Mouse (Mus musculus): ENCODE data around the gene Tsc22d4. TPM values are rescaled to one million over a fixed set of nuclear protein-coding genes. Genes with fewer than 3 reads are reported as not detected.
"Not testable (repeated sequence)": the region's sequence is repeated elsewhere in the genome, so short reads cannot be mapped to it uniquely, and the experiment has no call there.

Tsc22d4 gene
- polyA plus RNA-seq, 1 experiment from 2014 or later, result 62.9 TPM

DNA sequence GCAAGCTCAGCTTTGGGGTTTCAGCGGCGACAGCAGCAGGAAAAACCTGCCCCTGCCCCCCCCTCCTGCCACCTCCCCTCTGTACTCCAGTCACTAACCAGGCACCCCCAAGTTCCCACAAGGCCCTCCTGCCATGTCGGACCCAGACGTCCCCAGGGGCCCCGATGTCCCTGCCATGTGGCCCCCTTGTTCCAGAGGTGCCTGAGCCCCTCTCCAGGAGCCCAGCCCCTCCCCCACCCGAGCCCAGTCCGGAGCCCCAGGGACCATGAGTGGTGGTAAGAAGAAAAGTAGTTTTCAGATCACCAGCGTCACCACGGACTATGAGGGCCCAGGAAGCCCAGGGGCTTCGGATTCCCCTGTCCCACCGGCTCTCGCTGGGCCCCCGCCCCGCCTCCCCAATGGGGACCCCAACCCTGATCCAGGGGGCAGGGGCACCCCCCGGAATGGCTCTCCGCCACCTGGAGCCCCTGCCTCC lies 1.4 kb downstream of the Tsc22d4 start:
- Histone ChIP-seq H3K36me3 (ENCODE audit: control insufficient read depth, insufficient read depth, low read length) (peaks cover under 1% of the 10 kb centered on the region; the same call in 1 of the 2 replicates), H3K27ac (ENCODE audit: low read depth, low read length) (peak overlapping the region; percentile 86; the same call in 1 of the 2 replicates), H3K27me3 (ENCODE audit: control insufficient read depth, insufficient read depth, low read length) (no peaks in the 10 kb centered on the region), H3K4me3 (ENCODE audit: low read depth, low read length) (peak overlapping the region; percentile 66), H3K9me3 (ENCODE audit: control insufficient read depth, low read length) (no peaks in the 10 kb centered on the region), H3K4me1 (ENCODE audit: control insufficient read depth, insufficient read depth, low read length) (peaks cover 27% of the 10 kb centered on the region), H3K9ac (ENCODE audit: low read length) (peak overlapping the region; percentile 81), H3K4me2 (peak overlapping the region; percentile 97)
- ATAC-seq (ENCODE audit: low FRiP score) (0 out of 2 replicates have a peak, but pooled peaks have one; percentile 5), DNase-seq (ENCODE audit: low spot score, missing footprints) (peak; percentile 89)
- WGBS, result 1% methylated on average over 16 of the region's 16 CpGs

GRCm38 (mm10) chr5:137747326-137747961 lies 1.9 kb downstream of the Tsc22d4 start:
- H3K4me2 ChIP-seq, result peak overlapping the region; percentile 97
- H3K9me3 ChIP-seq (ENCODE audit: control insufficient read depth, low read length), result no peaks in the 10 kb centered on the region
- H3K27ac ChIP-seq (ENCODE audit: low read depth, low read length), result no peak overlapping the region
- H3K36me3 ChIP-seq (ENCODE audit: control insufficient read depth, insufficient read depth, low read length), result peaks cover 2% of the 10 kb centered on the region; the same call in 1 of the 2 replicates
- peaks cover 27% of the 10 kb centered on the region for H3K4me1 ChIP-seq (ENCODE audit: control insufficient read depth, insufficient read depth, low read length)
- H3K9ac ChIP-seq (ENCODE audit: low read length), result peak overlapping the region; percentile 81
- DNase-seq (ENCODE audit: low spot score, missing footprints) (peak; percentile 90), ATAC-seq (ENCODE audit: low FRiP score) (peak; percentile 19; the same call in 1 of the 2 replicates)
- H3K27me3 ChIP-seq (ENCODE audit: control insufficient read depth, insufficient read depth, low read length), result no peaks in the 10 kb centered on the region
- 7% methylated on average over 26 of the region's 26 CpGs for WGBS
- H3K4me3 ChIP-seq (ENCODE audit: low read depth, low read length), result peak overlapping the region; percentile 66

DNA sequence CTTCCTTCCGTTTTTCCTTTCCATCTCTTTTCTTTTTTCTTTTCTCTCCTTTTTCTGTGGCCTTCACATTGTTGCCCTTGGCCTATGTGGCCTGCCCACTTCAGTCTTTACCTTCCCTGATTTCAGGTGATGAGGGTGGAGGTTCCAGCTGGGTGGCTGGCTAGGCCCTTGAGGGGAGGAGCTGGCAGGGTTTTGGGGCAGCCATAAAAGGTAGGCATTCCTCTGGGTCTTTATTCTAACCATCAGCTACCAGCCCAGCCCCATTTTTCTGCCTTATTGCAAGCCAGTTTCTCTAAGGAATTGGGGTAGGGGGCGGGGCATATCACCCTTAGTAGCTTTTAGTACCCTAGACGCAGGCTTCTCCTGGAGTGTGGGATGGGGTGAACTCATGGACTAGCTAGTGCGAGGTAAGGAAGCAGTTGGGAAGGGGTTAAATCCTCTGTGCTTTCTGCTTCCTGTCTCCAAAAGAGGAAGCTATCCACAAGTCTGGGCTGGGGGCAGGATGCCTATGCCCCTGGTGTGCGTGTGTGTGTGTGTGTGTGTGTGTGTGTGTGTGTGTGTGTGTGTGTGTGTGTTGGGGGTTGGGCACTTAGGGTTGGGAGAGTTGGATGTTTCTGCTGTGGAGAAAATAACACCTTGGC lies 2.7 kb downstream of the Tsc22d4 start:
- DNase-seq (ENCODE audit: low spot score, missing footprints), result no peak
- no peak overlapping the region for H3K9ac ChIP-seq (ENCODE audit: low read length)
- peaks cover 2% of the 10 kb centered on the region; the same call in 1 of the 2 replicates for H3K36me3 ChIP-seq (ENCODE audit: control insufficient read depth, insufficient read depth, low read length)
- H3K4me2 ChIP-seq, result peak overlapping the region; percentile 97
- H3K4me3 ChIP-seq (ENCODE audit: low read depth, low read length), result peak overlapping the region; percentile 66
- H3K9me3 ChIP-seq (ENCODE audit: control insufficient read depth, low read length), result no peaks in the 10 kb centered on the region
- 52% methylated on average over 5 of the region's 5 CpGs for WGBS
- H3K27ac ChIP-seq (ENCODE audit: low read depth, low read length), result no peak overlapping the region
- H3K4me1 ChIP-seq (ENCODE audit: control insufficient read depth, insufficient read depth, low read length), result peaks cover 27% of the 10 kb centered on the region
- no peaks in the 10 kb centered on the region for H3K27me3 ChIP-seq (ENCODE audit: control insufficient read depth, insufficient read depth, low read length)
- no peak for ATAC-seq (ENCODE audit: low FRiP score)

DNA sequence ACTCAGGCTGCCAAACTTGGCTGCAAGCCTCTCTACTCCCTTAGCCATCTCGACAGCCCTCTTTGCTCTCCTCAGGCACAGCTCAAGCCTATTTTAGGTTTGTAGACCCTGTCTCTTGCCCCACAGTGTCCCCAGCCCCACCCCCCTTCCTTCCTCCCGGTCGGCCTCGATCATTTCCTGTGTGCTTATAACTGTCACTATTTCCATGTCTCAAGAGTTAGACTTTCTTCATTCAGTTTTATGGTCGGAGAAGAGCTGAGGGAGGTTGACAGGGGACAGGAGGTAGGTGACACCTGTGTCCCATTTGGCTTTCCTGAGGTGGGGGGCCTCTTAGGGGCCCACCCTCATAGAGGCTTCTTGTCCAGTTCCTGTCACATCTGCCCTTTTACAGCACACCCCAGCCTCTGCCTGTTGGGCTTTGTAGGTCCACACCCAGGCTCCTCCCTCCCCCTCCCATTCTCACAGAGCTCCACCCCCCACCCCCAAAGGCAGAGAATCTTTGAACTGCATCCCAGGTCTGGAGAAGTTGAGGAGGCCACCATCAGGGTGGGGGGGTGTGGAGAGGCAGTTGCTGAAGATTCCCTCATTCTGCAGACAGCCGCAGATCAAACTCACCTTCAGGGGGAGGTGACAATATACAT lies 3.8 kb downstream of the Tsc22d4 start:
- Histone ChIP-seq H3K4me3 (ENCODE audit: low read depth, low read length) (no peak overlapping the region), H3K9ac (ENCODE audit: low read length) (no peak overlapping the region), H3K4me2 (no peak overlapping the region), H3K4me1 (ENCODE audit: control insufficient read depth, insufficient read depth, low read length) (peaks cover 27% of the 10 kb centered on the region), H3K9me3 (ENCODE audit: control insufficient read depth, low read length) (no peaks in the 10 kb centered on the region), H3K27me3 (ENCODE audit: control insufficient read depth, insufficient read depth, low read length) (no peaks in the 10 kb centered on the region), H3K27ac (ENCODE audit: low read depth, low read length) (no peak overlapping the region), H3K36me3 (ENCODE audit: control insufficient read depth, insufficient read depth, low read length) (peaks cover 2% of the 10 kb centered on the region; the same call in 1 of the 2 replicates)
- no peak for ATAC-seq (ENCODE audit: low FRiP score)
- WGBS, result 79% methylated on average over 6 of the region's 6 CpGs
- no peak for DNase-seq (ENCODE audit: low spot score, missing footprints)

GRCm38 (mm10) chr5:137750212-137750611 lies 4.7 kb downstream of the Tsc22d4 start:
- H3K27ac ChIP-seq (ENCODE audit: low read depth, low read length); H3K27me3 ChIP-seq (ENCODE audit: control insufficient read depth, insufficient read depth, low read length); H3K9ac ChIP-seq (ENCODE audit: low read length); H3K36me3 ChIP-seq (ENCODE audit: control insufficient read depth, insufficient read depth, low read length); H3K4me3 ChIP-seq (ENCODE audit: low read depth, low read length); DNase-seq (ENCODE audit: low spot score, missing footprints); ATAC-seq (ENCODE audit: low FRiP score); H3K9me3 ChIP-seq (ENCODE audit: control insufficient read depth, low read length); H3K4me2 ChIP-seq: not testable (repeated sequence)
- peaks cover 27% of the 10 kb centered on the region for H3K4me1 ChIP-seq (ENCODE audit: control insufficient read depth, insufficient read depth, low read length)
- WGBS, result 98% methylated on average over 6 of the region's 8 CpGs

DNA sequence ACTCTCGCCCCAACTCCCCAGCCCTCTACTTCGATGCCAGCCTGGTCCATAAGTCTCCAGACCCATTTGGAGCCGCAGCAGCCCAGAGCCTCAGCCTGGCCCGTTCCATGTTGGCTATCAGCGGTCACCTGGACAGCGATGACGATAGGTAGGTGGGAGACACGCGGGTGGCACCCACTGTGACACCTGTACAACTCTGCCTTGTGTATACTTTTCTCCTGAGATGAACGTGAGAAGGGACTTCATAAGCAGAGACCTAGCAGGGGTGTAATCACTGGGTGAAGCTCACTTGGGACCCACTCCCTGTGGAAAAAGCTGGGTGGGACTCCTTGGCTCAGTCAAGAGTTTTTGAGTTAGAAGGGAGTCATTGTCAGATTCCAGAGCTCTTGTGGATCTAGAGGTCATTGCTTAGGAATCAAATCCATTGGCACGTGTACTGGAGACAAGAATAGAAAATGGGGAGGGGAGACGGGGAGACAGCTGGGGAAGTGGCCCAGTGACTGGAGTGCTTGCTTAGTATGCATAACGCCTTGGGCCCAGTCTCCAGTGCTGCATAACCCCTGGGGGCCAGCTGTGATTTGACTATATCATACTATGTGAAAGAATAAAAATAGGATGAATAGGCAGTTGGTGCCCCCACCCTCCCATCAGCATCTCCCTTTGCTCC lies 5.8 kb downstream of the Tsc22d4 start:
- Histone ChIP-seq H3K4me1 (ENCODE audit: control insufficient read depth, insufficient read depth, low read length) (peaks cover 22% of the 10 kb centered on the region), H3K9ac (ENCODE audit: low read length) (no peak overlapping the region), H3K27ac (ENCODE audit: low read depth, low read length) (no peak overlapping the region), H3K9me3 (ENCODE audit: control insufficient read depth, low read length) (no peaks in the 10 kb centered on the region), H3K4me3 (ENCODE audit: low read depth, low read length) (no peak overlapping the region), H3K27me3 (ENCODE audit: control insufficient read depth, insufficient read depth, low read length) (no peaks in the 10 kb centered on the region), H3K4me2 (no peak overlapping the region), H3K36me3 (ENCODE audit: control insufficient read depth, insufficient read depth, low read length) (peaks cover 2% of the 10 kb centered on the region; the same call in 1 of the 2 replicates)
- 93% methylated on average over 13 of the region's 13 CpGs for WGBS
- DNase-seq (ENCODE audit: low spot score, missing footprints), result no peak
- ATAC-seq (ENCODE audit: low FRiP score), result no peak

GRCm38 (mm10) chr5:137751988-137752387 lies 6.5 kb downstream of the Tsc22d4 start:
- Histone ChIP-seq H3K9me3 (ENCODE audit: control insufficient read depth, low read length) (no peaks in the 10 kb centered on the region), H3K27me3 (ENCODE audit: control insufficient read depth, insufficient read depth, low read length) (no peaks in the 10 kb centered on the region), H3K27ac (ENCODE audit: low read depth, low read length) (no peak overlapping the region), H3K4me2 (no peak overlapping the region), H3K9ac (ENCODE audit: low read length) (no peak overlapping the region), H3K36me3 (ENCODE audit: control insufficient read depth, insufficient read depth, low read length) (peaks cover 2% of the 10 kb centered on the region; the same call in 1 of the 2 replicates), H3K4me1 (ENCODE audit: control insufficient read depth, insufficient read depth, low read length) (peaks cover 17% of the 10 kb centered on the region), H3K4me3 (ENCODE audit: low read depth, low read length) (no peak overlapping the region)
- no peak for ATAC-seq (ENCODE audit: low FRiP score)
- 94% methylated on average over 6 of the region's 6 CpGs for WGBS
- no peak for DNase-seq (ENCODE audit: low spot score, missing footprints)

GRCm38 (mm10) chr5:137753111-137753832 lies 7.7 kb downstream of the Tsc22d4 start:
- Histone ChIP-seq H3K9me3 (ENCODE audit: control insufficient read depth, low read length) (no peaks in the 10 kb centered on the region), H3K36me3 (ENCODE audit: control insufficient read depth, insufficient read depth, low read length) (peaks cover 5% of the 10 kb centered on the region), H3K4me1 (ENCODE audit: control insufficient read depth, insufficient read depth, low read length) (peaks cover 5% of the 10 kb centered on the region), H3K4me3 (ENCODE audit: low read depth, low read length) (no peak overlapping the region), H3K4me2 (no peak overlapping the region), H3K27me3 (ENCODE audit: control insufficient read depth, insufficient read depth, low read length) (no peaks in the 10 kb centered on the region), H3K9ac (ENCODE audit: low read length) (no peak overlapping the region), H3K27ac (ENCODE audit: low read depth, low read length) (no peak overlapping the region)
- 90% methylated on average over 13 of the region's 13 CpGs for WGBS
- DNase-seq (ENCODE audit: low spot score, missing footprints), result no peak
- no peak for ATAC-seq (ENCODE audit: low FRiP score)
